16 mouse cellular contexts compared by ENCODE assay signal in genomic region chr13:63134879-63135421, GRCm38 (mm10).
DNase-seq lines count a peak whose midpoint lies in the region; ATAC-seq and TF ChIP-seq lines count a peak whose summit lies in the region.
"Had no signal": no experiment of that assay in that cellular context is flagged by ENCODE, and none has a peak within 500 bp of the region (broad histone marks: within the 10 kb centered on the region; RNA-seq: fewer than 3 reads in every experiment).

No protein-coding gene starts in this region.

- 78% methylated on average over 5 of the region's 5 CpGs for WGBS in kidney, embryonic 15.5 days
- WGBS in embryonic facial prominence, embryonic 14.5 days = 57% methylated on average over 5 of the region's 5 CpGs
- WGBS in intestine, postnatal 0 days = 84% methylated on average over 5 of the region's 5 CpGs

- TF ChIP-seq CTCF in intestine, postnatal 0 days (IDR thresholded peaks at IDR 0.05; ENCODE audit: low read depth) = no peak

- H3K4me1 ChIP-seq in kidney, embryonic 15.5 days = no peaks in the 10 kb centered on the region
- peaks cover 8% of the 10 kb centered on the region for H3K4me1 ChIP-seq in embryonic facial prominence, embryonic 14.5 days (ENCODE audit: control insufficient read depth, insufficient read depth, low read length)
- H3K4me1 ChIP-seq in intestine, postnatal 0 days (replicated peaks; ENCODE audit: control insufficient read depth, insufficient read depth, low read length) = no peaks in the 10 kb centered on the region

- H3K27ac ChIP-seq in kidney, embryonic 15.5 days = no peak overlapping the region
- H3K27ac ChIP-seq in embryonic facial prominence, embryonic 14.5 days (replicated peaks; ENCODE audit: low read depth, low read length) = no peak overlapping the region
- no peak overlapping the region for H3K27ac ChIP-seq in intestine, postnatal 0 days (ENCODE audit: low read depth, low read length)
- H3K27ac ChIP-seq: forebrain, embryonic 15.5 days; hindbrain, postnatal 0 days; liver, embryonic 14.5 days; neural tube, embryonic 13.5 days had no signal

- H3K4me2 ChIP-seq in kidney, embryonic 15.5 days = no peak overlapping the region
- no peak overlapping the region for H3K4me2 ChIP-seq in embryonic facial prominence, embryonic 14.5 days (ENCODE audit: low read depth, low read length)
- no peak overlapping the region for H3K4me2 ChIP-seq in intestine, postnatal 0 days (replicated peaks; ENCODE audit: low read depth)
- H3K4me2 ChIP-seq: forebrain, embryonic 15.5 days; neural tube, embryonic 13.5 days had no signal

- no peak overlapping the region for H3K9ac ChIP-seq in kidney, embryonic 15.5 days
- no peak overlapping the region for H3K9ac ChIP-seq in embryonic facial prominence, embryonic 14.5 days (ENCODE audit: low read depth, low read length)
- no peak overlapping the region for H3K9ac ChIP-seq in intestine, postnatal 0 days (ENCODE audit: low read depth, low read length)
- H3K9ac ChIP-seq: forebrain, embryonic 15.5 days; liver, embryonic 14.5 days; neural tube, embryonic 13.5 days had no signal

- H3K9me3 ChIP-seq in kidney, embryonic 15.5 days (replicated peaks) = no peaks in the 10 kb centered on the region
- no peaks in the 10 kb centered on the region for H3K9me3 ChIP-seq in embryonic facial prominence, embryonic 14.5 days (ENCODE audit: control insufficient read depth, low read length)
- H3K9me3 ChIP-seq in intestine, postnatal 0 days (ENCODE audit: control insufficient read depth) = no peaks in the 10 kb centered on the region
- H3K9me3 ChIP-seq: forebrain, embryonic 15.5 days; neural tube, embryonic 13.5 days had no signal

- H3K27me3 ChIP-seq in kidney, embryonic 15.5 days = no peaks in the 10 kb centered on the region
- H3K27me3 ChIP-seq in embryonic facial prominence, embryonic 14.5 days (replicated peaks; ENCODE audit: control insufficient read depth, insufficient read depth, low read length) = no peaks in the 10 kb centered on the region
- no peaks in the 10 kb centered on the region for H3K27me3 ChIP-seq in intestine, postnatal 0 days (replicated peaks; ENCODE audit: control insufficient read depth, insufficient read depth, low read length)
- H3K27me3 ChIP-seq: forebrain, embryonic 15.5 days; neural tube, embryonic 13.5 days had no signal

- no peak for ATAC-seq in kidney, embryonic 15.5 days (replicated peaks; ENCODE audit: low FRiP score)
- ATAC-seq in embryonic facial prominence, embryonic 14.5 days (ENCODE audit: low read depth) = peak; percentile 68; the same call in 1 of the 2 replicates
- no peak for ATAC-seq in intestine, postnatal 0 days
- ATAC-seq: CD4-positive, CD25-positive, alpha-beta regulatory T cell, adult 4 months; forebrain, embryonic 15.5 days; hindbrain, postnatal 0 days had no signal

- no peak overlapping the region for H3K4me3 ChIP-seq in kidney, embryonic 15.5 days (replicated peaks)
- no peak overlapping the region for H3K4me3 ChIP-seq in embryonic facial prominence, embryonic 14.5 days (ENCODE audit: low read depth, low read length)
- no peak overlapping the region for H3K4me3 ChIP-seq in intestine, postnatal 0 days (ENCODE audit: low read depth, low read length)
- H3K4me3 ChIP-seq: forebrain, embryonic 15.5 days; neural tube, embryonic 13.5 days had no signal

- H3K36me3 ChIP-seq in kidney, embryonic 15.5 days = no peaks in the 10 kb centered on the region
- H3K36me3 ChIP-seq in embryonic facial prominence, embryonic 14.5 days (ENCODE audit: control insufficient read depth, insufficient read depth, low read length) = no peaks in the 10 kb centered on the region
- H3K36me3 ChIP-seq in intestine, postnatal 0 days (ENCODE audit: control insufficient read depth, insufficient read depth) = no peaks in the 10 kb centered on the region
- H3K36me3 ChIP-seq: forebrain, embryonic 15.5 days; neural tube, embryonic 13.5 days had no signal

- peak; percentile 29 to 71 for DNase-seq in adrenal gland, postnatal 36 days
- no peak for DNase-seq in adrenal gland, postnatal 4 days (ENCODE audit: low spot score in 2 of 2)
- peak; percentile 21 for DNase-seq in kidney, adult 18-20 months
- DNase-seq in 3134 (ENCODE audit: extremely low read depth, insufficient read length, low spot score) = peak; percentile 21
- DNase-seq in embryonic facial prominence, embryonic 14.5 days (ENCODE audit: low spot score) = no peak
- DNase-seq in c-Kit-positive CD71-positive TER-119-positive erythroid progenitor cells, embryonic 14.5 days (ENCODE audit: low spot score) = no peak
- DNase-seq: cerebellum, postnatal 10 days; midbrain, embryonic 14.5 days; right cerebral cortex, adult 18-20 months had no signal

Comparison
In these comparisons a context has a peak if more than half of its experiments do, and no peak if none do; other contexts are left out.
1. DNase-seq: peak in adrenal gland, postnatal 36 days (2 of 2), kidney, adult 18-20 months (single experiment) and 3134 (single experiment); none in adrenal gland, postnatal 4 days (0 of 2), embryonic facial prominence, embryonic 14.5 days (single experiment) and c-Kit-positive CD71-positive TER-119-positive erythroid progenitor cells, embryonic 14.5 days (single experiment).